Mouse (Mus musculus): ENCODE measurements around the gene Unc80. TPM values are rescaled to one million over a fixed set of nuclear protein-coding genes. Genes with fewer than 3 reads are reported as not detected.

The Unc80 gene
- polyA plus RNA-seq, 1 experiment from 2014 or later, result 0.39 TPM

DNA sequence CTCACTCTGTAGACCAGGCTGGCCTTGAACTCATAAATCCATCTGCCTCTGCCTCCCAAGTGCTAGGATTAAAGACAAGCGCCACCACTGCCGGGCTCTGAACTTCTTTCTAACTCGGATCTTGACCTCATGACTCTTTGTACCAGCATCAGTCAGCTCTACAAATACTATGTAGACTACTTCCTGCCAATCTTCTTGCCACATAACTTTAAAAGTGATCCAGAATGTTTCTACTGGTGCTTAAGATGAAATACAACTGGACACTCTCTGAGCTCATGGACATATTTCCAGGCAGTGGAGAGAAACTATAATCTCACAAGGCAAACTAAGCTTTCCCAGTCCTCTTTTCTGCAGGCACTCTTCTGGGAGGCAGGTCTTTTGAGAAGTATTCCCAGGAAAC, 8.8 kb upstream of the Unc80 start:
- H3K4me1 ChIP-seq (ENCODE audit: control insufficient read depth, insufficient read depth, low read length), result no peaks in the 10 kb centered on the region
- H3K27me3 ChIP-seq (replicated peaks; ENCODE audit: control insufficient read depth, insufficient read depth, low read length), result no peaks in the 10 kb centered on the region
- H3K4me2 ChIP-seq (ENCODE audit: low read depth, low read length), result no peak overlapping the region
- no peaks in the 10 kb centered on the region for H3K36me3 ChIP-seq (ENCODE audit: control insufficient read depth, insufficient read depth, low read length)
- DNase-seq (ENCODE audit: low spot score) (no peak), ATAC-seq (ENCODE audit: low read depth) (no peak)
- no peak overlapping the region for H3K9ac ChIP-seq (ENCODE audit: low read depth, low read length)
- H3K27ac ChIP-seq (replicated peaks; ENCODE audit: low read depth, low read length), result no peak overlapping the region
- 67% methylated on average over 3 of the region's 3 CpGs for WGBS
- no peak overlapping the region for H3K4me3 ChIP-seq (ENCODE audit: low read depth, low read length)
- H3K9me3 ChIP-seq (ENCODE audit: control insufficient read depth, low read length), result no peaks in the 10 kb centered on the region

DNA sequence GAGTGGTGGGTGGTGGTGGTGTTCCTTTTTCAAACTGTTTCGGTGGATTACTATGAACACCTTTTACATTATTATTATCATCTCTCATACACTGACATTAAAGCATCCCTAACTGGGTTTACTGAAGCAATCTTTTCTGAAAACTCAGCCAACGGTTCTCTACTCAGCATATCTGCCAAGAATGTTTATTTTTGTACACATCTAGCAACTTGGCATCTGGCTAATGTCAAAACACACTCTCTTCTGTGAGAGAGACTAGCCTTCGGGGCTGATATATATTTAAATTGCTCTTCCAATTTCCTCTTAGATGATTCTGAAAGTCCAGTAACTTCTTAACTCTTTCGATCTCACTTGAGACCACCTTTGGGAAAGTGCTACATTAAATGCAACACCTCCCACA, 7.3 kb upstream of the Unc80 start:
- Histone ChIP-seq H3K4me3 (ENCODE audit: low read depth, low read length) (no peak overlapping the region), H3K27me3 (replicated peaks; ENCODE audit: control insufficient read depth, insufficient read depth, low read length) (no peaks in the 10 kb centered on the region), H3K9ac (ENCODE audit: low read depth, low read length) (no peak overlapping the region), H3K4me1 (ENCODE audit: control insufficient read depth, insufficient read depth, low read length) (no peaks in the 10 kb centered on the region), H3K4me2 (ENCODE audit: low read depth, low read length) (no peak overlapping the region), H3K27ac (replicated peaks; ENCODE audit: low read depth, low read length) (no peak overlapping the region), H3K36me3 (ENCODE audit: control insufficient read depth, insufficient read depth, low read length) (no peaks in the 10 kb centered on the region), H3K9me3 (ENCODE audit: control insufficient read depth, low read length) (no peaks in the 10 kb centered on the region)
- 67% methylated on average over 4 of the region's 4 CpGs for WGBS
- DNase-seq (ENCODE audit: low spot score) (no peak), ATAC-seq (ENCODE audit: low read depth) (no peak)

- WGBS, result 18% methylated on average over 3 of the region's 3 CpGs
- H3K27me3 ChIP-seq (replicated peaks; ENCODE audit: control insufficient read depth, insufficient read depth, low read length), result peaks cover 17% of the 10 kb centered on the region
- H3K27ac ChIP-seq (replicated peaks; ENCODE audit: low read depth, low read length), result no peak overlapping the region
- H3K9ac ChIP-seq (ENCODE audit: low read depth, low read length), result no peak overlapping the region
- no peak for DNase-seq (ENCODE audit: low spot score)
- H3K4me2 ChIP-seq (ENCODE audit: low read depth, low read length), result peak overlapping the region; percentile 81
- peaks cover 4% of the 10 kb centered on the region; the same call in 1 of the 2 replicates for H3K4me1 ChIP-seq (ENCODE audit: control insufficient read depth, insufficient read depth, low read length)
- no peaks in the 10 kb centered on the region for H3K36me3 ChIP-seq (ENCODE audit: control insufficient read depth, insufficient read depth, low read length)
- H3K4me3 ChIP-seq (ENCODE audit: low read depth, low read length), result peak overlapping the region; percentile 55
- ATAC-seq (ENCODE audit: low read depth), result no peak
- H3K9me3 ChIP-seq (ENCODE audit: control insufficient read depth, low read length), result no peaks in the 10 kb centered on the region
Observed at GRCm38 (mm10) chr1:66468704-66469020, 495 bp downstream of the Unc80 start.

DNA sequence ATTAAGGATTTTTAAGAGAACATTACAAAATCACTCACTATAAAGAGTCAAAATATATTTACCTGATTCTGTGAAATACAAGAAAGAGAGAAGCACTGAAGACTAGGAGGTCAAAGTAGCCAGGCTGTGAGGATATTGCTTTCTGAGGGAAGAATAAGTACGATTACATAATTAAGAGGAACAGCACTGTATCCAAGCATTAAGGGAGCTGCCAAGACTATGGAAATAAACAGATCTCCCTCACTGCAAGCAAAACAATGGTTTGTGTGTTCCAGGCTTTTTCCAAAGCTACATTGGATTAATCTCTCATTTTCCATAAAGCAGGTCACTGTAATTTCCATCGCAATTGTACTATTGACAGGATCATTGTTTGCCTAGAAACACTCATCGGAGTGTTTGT, 14.6 kb downstream of the Unc80 start:
- Histone ChIP-seq H3K4me1 (ENCODE audit: control insufficient read depth, insufficient read depth, low read length) (no peaks in the 10 kb centered on the region), H3K36me3 (ENCODE audit: control insufficient read depth, insufficient read depth, low read length) (no peaks in the 10 kb centered on the region), H3K4me3 (ENCODE audit: low read depth, low read length) (no peak overlapping the region), H3K27me3 (replicated peaks; ENCODE audit: control insufficient read depth, insufficient read depth, low read length) (no peaks in the 10 kb centered on the region), H3K4me2 (ENCODE audit: low read depth, low read length) (no peak overlapping the region), H3K9me3 (ENCODE audit: control insufficient read depth, low read length) (no peaks in the 10 kb centered on the region), H3K9ac (ENCODE audit: low read depth, low read length) (no peak overlapping the region), H3K27ac (replicated peaks; ENCODE audit: low read depth, low read length) (no peak overlapping the region)
- 90% methylated on average over 3 of the region's 3 CpGs for WGBS
- ATAC-seq (ENCODE audit: low read depth) (no peak), DNase-seq (ENCODE audit: low spot score) (no peak)

GRCm38 (mm10) chr1:66493064-66493463, 24.9 kb downstream of the Unc80 start:
- Histone ChIP-seq H3K9ac (ENCODE audit: low read depth, low read length) (no peak overlapping the region), H3K27ac (replicated peaks; ENCODE audit: low read depth, low read length) (no peak overlapping the region), H3K4me1 (ENCODE audit: control insufficient read depth, insufficient read depth, low read length) (no peaks in the 10 kb centered on the region), H3K4me2 (ENCODE audit: low read depth, low read length) (no peak overlapping the region), H3K36me3 (ENCODE audit: control insufficient read depth, insufficient read depth, low read length) (no peaks in the 10 kb centered on the region), H3K27me3 (replicated peaks; ENCODE audit: control insufficient read depth, insufficient read depth, low read length) (no peaks in the 10 kb centered on the region), H3K9me3 (ENCODE audit: control insufficient read depth, low read length) (no peaks in the 10 kb centered on the region), H3K4me3 (ENCODE audit: low read depth, low read length) (no peak overlapping the region)
- 82% methylated on average over 6 of the region's 6 CpGs for WGBS
- DNase-seq (ENCODE audit: low spot score) (no peak), ATAC-seq (ENCODE audit: low read depth) (no peak)

DNA sequence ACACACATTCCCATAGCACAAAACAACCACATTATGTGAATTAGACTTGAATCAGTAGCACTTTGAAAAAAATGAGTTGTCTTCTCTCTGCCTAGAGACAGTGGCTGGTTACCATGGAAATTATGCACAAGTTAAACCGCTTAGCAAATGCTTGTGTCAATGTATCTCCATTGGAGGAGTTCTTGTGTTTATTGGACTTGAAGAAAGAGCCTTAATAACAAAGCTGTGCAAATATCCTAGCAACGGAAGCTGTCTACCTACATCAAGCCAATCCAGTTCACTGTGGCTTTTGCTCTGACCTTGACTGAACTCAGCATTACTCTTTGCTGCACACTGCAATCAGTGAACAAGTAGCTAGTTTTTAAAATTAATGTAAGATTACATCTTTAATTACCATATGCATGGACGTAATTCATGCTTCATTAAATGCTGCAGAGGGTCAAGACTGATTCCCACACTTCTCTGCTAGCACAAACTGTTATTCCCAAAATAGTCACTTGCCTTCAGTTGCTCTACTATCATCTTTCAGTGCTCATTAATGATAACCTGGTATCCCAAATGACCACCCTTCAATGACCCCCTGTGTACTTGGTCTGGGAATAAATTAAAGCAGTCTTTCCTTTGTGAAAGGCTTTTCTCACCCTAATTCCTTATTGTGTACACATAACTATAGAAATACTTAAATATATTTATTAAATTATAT, 27.3 kb downstream of the Unc80 start:
- Histone ChIP-seq H3K27ac (replicated peaks; ENCODE audit: low read depth, low read length) (no peak overlapping the region), H3K9me3 (ENCODE audit: control insufficient read depth, low read length) (no peaks in the 10 kb centered on the region), H3K4me1 (ENCODE audit: control insufficient read depth, insufficient read depth, low read length) (no peaks in the 10 kb centered on the region), H3K36me3 (ENCODE audit: control insufficient read depth, insufficient read depth, low read length) (no peaks in the 10 kb centered on the region), H3K4me2 (ENCODE audit: low read depth, low read length) (no peak overlapping the region), H3K4me3 (ENCODE audit: low read depth, low read length) (no peak overlapping the region), H3K9ac (ENCODE audit: low read depth, low read length) (no peak overlapping the region), H3K27me3 (replicated peaks; ENCODE audit: control insufficient read depth, insufficient read depth, low read length) (no peaks in the 10 kb centered on the region)
- DNase-seq (ENCODE audit: low spot score) (peak; percentile 34), ATAC-seq (ENCODE audit: low read depth) (peak; percentile 15; the same call in 1 of the 2 replicates)
- 78% methylated on average over 3 of the region's 3 CpGs for WGBS

DNA sequence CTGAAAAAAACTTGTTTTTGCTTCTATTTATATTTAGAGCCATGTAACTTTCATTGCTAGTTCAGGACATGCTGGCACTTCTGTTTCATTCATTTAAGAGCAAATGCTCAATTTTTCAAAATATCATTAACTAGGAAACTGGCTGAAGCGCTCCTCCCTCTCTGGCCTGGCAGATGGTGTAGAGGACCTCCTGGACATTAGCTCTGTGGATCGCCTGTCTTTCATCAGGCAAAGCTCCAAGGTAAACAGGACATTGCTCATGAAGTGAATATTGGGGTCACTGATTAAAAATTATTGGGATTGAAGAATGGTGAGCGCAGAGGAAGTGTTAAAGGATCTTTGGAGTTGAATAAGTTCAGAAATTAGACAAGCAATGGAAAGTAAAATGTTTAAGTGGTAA, 82.6 kb downstream of the Unc80 start:
- no peaks in the 10 kb centered on the region for H3K36me3 ChIP-seq (ENCODE audit: control insufficient read depth, insufficient read depth, low read length)
- 81% methylated on average over 3 of the region's 3 CpGs for WGBS
- no peak overlapping the region for H3K9ac ChIP-seq (ENCODE audit: low read depth, low read length)
- H3K4me1 ChIP-seq (ENCODE audit: control insufficient read depth, insufficient read depth, low read length), result no peaks in the 10 kb centered on the region
- 0 out of 2 replicates have a peak, but pooled peaks cover 3% of the 10 kb centered on the region for H3K9me3 ChIP-seq (ENCODE audit: control insufficient read depth, low read length)
- H3K4me3 ChIP-seq (ENCODE audit: low read depth, low read length), result no peak overlapping the region
- H3K27me3 ChIP-seq (replicated peaks; ENCODE audit: control insufficient read depth, insufficient read depth, low read length), result no peaks in the 10 kb centered on the region
- DNase-seq (ENCODE audit: low spot score) (no peak), ATAC-seq (ENCODE audit: low read depth) (no peak)
- no peak overlapping the region for H3K4me2 ChIP-seq (ENCODE audit: low read depth, low read length)
- no peak overlapping the region for H3K27ac ChIP-seq (replicated peaks; ENCODE audit: low read depth, low read length)

GRCm38 (mm10) chr1:66552396-66552966, 84.3 kb downstream of the Unc80 start:
- no peaks in the 10 kb centered on the region for H3K27me3 ChIP-seq (replicated peaks; ENCODE audit: control insufficient read depth, insufficient read depth, low read length)
- DNase-seq (ENCODE audit: low spot score) (no peak), ATAC-seq (ENCODE audit: low read depth) (no peak)
- H3K9me3 ChIP-seq (ENCODE audit: control insufficient read depth, low read length), result 0 out of 2 replicates have a peak, but pooled peaks cover 3% of the 10 kb centered on the region
- H3K27ac ChIP-seq (replicated peaks; ENCODE audit: low read depth, low read length), result no peak overlapping the region
- WGBS, result 69% methylated on average over 5 of the region's 5 CpGs
- no peak overlapping the region for H3K9ac ChIP-seq (ENCODE audit: low read depth, low read length)
- no peaks in the 10 kb centered on the region for H3K4me1 ChIP-seq (ENCODE audit: control insufficient read depth, insufficient read depth, low read length)
- H3K4me3 ChIP-seq (ENCODE audit: low read depth, low read length), result no peak overlapping the region
- H3K36me3 ChIP-seq (ENCODE audit: control insufficient read depth, insufficient read depth, low read length), result no peaks in the 10 kb centered on the region
- H3K4me2 ChIP-seq (ENCODE audit: low read depth, low read length), result no peak overlapping the region

DNA sequence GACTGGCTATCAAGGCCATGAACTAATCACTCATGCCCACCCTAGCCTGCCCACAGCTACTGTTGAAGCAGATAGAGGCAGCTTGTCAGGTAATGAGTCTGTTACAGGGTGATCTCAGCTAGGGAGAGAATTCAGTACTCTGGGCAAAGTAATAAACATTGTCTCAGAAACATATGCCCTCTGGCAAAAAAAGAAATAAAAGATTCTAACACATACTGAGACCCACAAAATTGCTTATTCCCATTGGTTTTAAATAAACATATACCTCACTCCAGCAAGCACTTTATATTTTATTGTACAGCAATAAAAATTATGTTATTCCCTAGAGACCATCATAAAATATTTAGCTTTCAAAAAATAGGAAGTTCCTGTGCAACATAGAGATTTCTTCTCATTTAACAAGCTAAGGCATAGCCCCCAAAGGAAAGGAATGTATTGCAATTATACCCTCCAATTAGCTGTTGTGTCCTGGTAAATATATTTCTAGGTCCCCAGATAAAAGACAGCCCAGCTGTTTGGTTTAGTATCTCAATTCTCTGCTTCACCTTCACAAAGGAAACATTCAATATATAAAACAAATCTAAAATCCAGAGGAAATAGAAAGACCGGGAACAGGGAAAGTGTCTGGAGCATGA, 93.6 kb downstream of the Unc80 start:
- Histone ChIP-seq H3K9me3 (ENCODE audit: control insufficient read depth, low read length) (no peaks in the 10 kb centered on the region), H3K9ac (ENCODE audit: low read depth, low read length) (no peak overlapping the region), H3K4me2 (ENCODE audit: low read depth, low read length) (no peak overlapping the region), H3K36me3 (ENCODE audit: control insufficient read depth, insufficient read depth, low read length) (no peaks in the 10 kb centered on the region), H3K27ac (replicated peaks; ENCODE audit: low read depth, low read length) (no peak overlapping the region), H3K4me1 (ENCODE audit: control insufficient read depth, insufficient read depth, low read length) (no peaks in the 10 kb centered on the region), H3K4me3 (ENCODE audit: low read depth, low read length) (no peak overlapping the region), H3K27me3 (replicated peaks; ENCODE audit: control insufficient read depth, insufficient read depth, low read length) (no peaks in the 10 kb centered on the region)
- WGBS, result 78% methylated on average over 1 of the region's 1 CpGs
- DNase-seq (ENCODE audit: low spot score) (no peak), ATAC-seq (ENCODE audit: low read depth) (no peak)

Measured in embryonic facial prominence, embryonic 14.5 days (tissue).